Mouse (Mus musculus): Measurements from ENCODE around the gene E2f8.

Gene E2f8

DNA sequence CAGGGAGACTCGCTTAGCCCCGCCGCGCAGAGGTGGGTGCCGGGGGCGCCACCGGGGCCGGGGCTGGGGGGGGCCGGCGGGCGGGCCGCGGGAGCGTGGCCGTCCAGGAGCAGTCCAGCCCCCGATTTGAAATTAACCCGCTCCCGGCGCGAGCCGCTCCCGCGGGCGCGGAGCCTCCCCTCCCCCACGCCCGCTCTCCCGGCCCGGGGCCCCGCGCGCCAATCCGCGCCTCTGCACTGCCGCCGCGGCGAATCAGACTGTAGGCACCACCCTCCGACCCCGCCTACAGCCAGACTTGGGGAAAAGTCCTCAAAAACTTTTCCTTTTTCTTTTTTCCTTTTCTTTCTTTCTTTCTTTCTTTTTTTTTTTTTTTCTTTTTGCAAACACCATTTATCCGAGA is at the start of gene E2f8:
Gene E2f8, minus strand, starts transcription at position 111 of the 400 bp plus-strand sequence.
- DNase-seq (ENCODE audit: low read depth, low spot score) = no peak

DNA sequence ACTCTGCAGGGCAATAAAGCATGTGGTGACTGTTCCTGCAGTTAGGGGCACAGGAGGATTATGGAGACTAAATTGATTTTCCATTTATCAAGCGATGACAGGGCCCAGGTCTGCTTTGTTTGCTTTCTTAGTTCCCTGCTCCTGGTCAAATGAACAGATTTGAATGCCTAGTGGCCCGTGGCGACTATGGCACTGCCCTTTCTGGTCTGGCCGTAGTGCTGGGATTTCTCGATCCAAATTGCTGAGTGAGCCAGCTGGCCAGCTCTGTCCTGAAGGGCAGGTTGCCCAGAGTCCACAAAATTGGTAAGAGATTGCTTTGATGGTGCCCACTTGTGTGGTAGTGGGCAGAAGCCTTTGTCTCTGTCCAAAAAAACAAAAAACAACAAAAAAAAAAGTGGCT is 49.0 kb upstream of the E2f8 start:
- no peak for DNase-seq (ENCODE audit: low read depth, low spot score)

DNA sequence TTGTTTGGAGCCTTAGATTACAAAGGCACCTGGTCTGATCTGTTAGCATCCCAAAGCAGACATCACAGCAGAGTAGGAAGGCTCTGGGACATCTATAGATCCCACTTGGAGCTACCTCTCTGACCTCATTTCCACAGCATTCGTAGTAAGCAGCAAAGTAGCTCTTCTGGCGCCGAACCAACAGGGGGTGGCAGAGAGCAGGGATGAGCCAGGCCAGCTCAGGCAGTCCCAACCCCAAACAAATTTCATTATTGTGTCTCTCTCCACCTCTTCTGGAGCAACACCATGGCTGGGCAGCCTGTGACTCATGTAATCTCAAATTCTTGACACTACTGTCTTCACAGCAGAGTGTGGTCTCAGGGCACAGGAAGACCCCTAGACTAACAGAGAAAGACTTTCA is 47.0 kb upstream of the E2f8 start:
- DNase-seq (ENCODE audit: low read depth, low spot score) = peak; percentile 16

DNA sequence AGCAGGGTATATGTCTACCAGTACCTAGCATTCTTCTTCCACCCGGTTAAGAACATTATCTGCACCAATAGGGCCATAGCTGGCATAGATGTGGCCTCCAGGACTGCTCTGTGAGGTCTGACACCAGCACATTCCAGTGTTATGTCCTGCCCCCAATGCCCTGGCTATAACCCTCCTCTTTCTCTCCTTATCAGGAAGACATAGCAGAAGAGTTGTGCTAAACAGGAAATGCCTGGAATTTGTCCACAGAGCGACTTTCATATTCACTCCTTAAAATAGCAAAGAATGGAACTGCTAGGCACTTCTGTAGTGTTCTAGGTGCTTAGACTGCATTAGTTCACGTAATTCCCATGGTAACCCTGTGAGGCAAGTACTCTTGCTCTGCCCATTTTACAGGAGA is 43.8 kb upstream of the E2f8 start:
- DNase-seq (ENCODE audit: low read depth, low spot score) = no peak

DNA sequence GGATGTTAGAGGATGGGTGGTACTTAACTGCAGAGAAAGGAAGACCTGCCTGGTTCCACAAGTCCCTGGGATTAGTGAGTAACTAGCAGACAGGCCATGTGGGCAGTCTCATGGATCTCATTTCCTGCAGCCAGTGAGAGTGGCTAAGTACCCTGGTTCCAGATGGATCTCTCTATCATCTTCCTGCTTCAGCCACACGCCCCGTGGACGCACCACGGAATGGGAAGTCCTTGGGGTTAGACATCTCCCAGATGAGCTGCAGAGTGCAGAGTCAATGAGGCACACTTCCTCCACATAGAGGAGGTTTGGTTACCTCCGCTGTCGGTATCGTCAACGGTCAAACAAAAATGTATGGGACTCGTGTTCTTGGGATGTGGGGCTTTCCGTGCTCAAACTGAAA is 42.2 kb upstream of the E2f8 start:
- no peak for DNase-seq (ENCODE audit: low read depth, low spot score)

DNA sequence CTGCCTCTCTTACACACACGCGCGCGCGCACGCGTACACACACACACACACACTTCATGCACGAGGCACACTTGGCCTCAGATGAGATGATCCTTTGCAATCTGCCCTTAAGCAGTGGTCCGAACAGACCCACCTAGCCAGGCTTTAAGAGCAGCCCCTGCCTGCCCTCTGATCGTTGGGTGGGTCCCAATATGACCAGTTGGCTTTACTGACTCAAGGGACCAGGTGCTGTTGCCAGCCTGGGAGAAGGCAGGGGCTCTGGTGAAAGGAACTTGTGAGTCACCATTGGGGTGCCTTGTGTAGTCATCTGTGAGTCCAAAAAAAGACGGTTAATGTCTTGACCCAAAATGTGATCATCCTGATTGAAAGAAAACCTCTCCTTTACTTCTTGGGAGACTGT is 37.0 kb upstream of the E2f8 start:
- DNase-seq (ENCODE audit: low read depth, low spot score) = no peak

DNA sequence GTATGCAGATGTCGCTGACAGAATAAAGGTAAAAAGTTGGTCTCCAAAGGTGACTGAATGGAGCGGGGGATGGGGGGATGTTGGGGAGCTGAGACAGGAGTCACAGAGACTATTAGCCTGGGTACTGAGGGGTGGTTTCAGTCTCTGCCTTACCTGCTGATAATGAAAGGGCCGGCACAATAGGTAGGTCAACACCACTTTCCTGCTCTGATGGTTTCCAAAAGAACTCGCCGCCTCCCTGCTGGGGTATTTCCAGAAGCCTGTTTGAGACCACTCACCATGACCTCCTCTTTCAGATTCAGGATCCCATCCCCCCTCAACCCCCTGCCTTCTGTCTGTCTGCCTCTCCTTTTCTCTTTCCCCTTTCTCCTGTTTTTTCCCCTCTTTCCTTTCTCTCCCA is 36.6 kb upstream of the E2f8 start:
- DNase-seq (ENCODE audit: low read depth, low spot score) = no peak

DNA sequence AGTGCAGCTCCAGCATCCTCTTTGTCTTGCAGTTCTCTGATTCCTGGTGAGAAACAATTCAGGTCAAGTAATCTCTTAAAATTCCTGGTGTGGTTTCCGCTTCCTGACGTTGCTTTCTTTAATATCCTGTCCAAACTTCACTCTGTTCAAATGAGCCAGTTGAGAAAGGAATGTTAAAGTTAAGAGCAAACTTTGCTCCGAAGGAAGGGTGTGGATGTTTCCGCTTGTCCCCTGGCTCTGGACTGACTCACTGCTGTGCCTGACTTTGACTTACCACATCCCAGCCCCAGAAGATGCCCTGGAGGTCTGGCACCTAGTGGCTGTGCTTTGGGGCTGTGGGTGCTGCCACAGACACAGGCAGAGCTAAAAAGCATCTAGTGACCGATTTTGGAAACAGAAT is 36.1 kb upstream of the E2f8 start:
- no peak for DNase-seq (ENCODE audit: low read depth, low spot score)

DNA sequence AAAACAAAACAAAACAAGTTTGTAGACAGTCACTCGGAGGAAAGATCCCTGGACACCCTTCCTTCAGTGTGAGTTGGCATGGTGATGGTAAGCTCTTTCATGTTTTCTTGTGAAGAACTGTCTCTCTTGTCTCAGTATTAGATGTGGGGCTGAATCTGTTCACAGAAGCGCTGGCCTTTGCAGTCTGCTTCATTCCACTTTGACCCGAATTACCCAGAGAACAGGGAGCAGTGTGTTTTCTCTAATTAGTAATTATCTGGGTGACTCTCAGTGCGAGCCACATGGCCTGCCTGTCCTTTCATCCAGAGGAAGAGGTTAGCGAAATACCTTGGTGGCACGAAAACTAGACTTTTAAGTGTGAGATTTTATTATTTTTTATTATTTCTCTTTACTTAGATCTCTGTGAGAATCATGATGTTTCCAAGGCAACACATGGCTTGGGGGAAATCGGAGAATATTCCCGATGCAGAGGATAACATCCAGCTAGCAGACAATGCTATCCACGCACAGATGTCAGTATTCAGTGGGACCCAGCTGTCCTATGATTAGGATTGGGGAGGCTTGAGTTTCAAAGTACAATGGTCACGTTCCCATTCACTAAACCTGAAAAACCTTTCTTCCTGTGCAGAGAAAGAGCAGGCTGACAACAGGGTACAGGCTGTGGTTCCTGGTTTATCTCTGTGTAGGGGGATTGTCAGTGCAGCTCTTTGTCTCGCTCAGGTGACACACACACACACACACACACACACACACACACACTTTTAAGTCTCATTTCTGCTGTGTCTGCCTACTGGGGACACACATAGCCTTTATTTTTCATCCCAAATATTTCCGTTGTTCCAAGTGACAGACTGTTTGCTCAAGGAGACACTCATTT is 33.5 kb upstream of the E2f8 start:
- no peak for DNase-seq (ENCODE audit: low read depth, low spot score)

DNA sequence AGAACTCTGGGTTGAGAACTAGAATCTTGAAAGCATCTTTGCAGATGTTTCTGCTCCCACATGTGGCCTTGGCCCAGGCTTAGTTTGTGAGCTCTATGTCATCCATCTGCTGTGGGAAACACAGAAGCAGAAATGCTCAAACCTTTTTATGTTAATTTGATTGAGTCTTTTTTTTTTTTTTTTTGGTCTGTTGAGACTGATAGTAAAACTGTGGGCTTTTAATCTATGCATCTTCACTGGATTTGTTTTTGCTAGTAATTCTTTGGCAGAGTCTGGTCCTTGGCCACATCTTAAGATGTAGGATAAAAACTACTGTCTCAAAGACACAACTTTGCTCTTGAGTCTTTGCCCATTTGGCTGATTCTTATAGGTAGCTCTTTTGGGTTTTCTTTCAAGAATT is 29.8 kb upstream of the E2f8 start:
- DNase-seq (ENCODE audit: low read depth, low spot score) = no peak

DNA sequence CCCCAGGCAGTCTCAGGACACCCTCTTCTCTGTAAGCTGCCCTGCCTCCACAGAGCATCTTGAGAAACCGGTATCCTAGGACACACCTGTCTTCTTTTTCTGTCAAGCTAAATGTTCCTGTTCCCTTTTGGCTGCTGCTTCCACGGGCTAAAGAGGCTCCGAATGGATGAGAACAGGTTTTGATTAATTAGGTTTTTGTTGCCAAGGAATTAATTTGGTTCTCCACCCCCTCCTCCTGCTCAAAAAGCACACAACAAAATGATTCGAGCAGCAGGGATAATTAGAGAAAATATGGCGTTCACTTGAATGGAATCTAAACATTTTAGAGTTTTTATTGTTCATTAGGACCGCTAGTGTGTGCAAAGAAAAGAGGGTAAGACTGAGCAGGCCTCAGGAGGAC is 28.9 kb upstream of the E2f8 start:
- no peak for DNase-seq (ENCODE audit: low read depth, low spot score)

DNA sequence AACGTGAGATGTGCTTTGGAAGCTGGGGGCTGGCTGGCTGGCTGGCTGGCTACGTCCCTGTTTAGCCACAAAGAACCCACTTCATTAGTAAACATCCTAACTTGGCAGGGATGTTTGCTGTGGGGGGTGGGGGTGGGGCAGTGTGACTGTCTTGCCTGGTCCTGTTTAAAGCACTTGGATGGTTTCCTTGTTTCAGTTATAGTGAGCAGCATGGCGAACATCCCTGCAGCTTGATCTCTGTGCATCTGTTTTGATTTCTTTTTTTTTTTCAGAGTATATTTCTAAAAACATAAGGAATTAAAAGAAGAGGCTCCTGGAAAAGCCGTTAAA is 27.9 kb upstream of the E2f8 start:
- DNase-seq (ENCODE audit: low read depth, low spot score) = no peak

DNA sequence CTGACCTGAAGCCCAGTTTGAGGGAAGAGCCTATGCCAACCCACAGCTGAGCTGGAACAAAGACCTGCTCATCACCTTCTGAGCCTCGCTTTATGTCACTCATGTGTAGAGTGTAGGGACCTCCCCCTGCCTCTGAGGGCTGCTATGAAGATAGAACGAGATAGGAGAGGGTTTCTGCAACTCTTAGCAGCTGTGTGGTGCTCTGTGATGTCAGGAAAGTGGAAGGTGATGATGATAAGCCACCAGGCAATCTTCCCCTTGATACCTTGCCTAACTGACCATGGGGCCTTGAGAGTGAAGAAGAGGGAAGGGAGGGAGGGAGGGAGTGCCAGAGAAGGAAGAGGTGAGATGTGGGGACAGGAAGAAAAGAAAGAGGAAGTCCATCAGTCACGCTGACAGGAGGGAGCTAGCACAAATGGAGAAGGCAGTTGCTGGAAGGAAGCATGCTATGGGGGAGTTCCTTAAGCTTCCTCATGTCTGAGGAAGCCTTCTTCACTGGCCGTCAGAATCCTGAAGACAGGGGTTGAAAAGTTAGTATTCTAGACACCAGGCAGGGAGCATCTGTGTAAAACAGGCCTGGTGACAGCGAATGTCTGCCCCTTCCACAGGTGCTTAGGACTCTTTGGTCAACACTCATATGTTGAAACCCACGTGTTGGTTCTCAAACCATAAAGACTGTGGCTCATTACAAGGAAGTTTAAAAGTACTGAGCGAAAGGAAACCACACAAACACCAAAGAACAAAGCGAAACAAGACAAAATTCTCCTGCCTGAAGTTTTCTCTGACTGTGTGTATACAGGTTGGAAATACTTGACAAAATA is 27.3 kb upstream of the E2f8 start, which contains the start of gene Nav2:
Gene Nav2, plus strand, starts transcription at position 196 of the 821 bp plus-strand sequence.
- DNase-seq (ENCODE audit: low read depth, low spot score) = no peak

DNA sequence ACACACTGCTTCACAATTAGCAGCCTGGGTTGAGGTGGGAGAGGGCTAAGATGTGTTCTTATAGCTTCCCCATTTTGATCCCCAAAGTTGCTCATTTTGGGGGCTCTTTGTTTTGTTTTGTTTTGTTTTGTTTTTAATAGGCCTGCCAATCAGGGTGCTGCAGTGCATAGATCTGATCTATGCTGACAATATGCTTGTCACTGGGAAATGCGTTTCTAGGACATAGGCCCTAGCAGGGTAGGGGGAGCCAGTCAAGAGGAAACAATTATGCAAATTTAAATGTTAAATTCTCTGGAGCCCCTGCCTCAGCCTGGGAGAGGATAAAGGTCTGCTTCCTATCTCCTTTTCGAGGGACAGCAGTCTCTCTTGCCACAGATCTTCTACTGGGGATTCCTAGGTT is 21.1 kb upstream of the E2f8 start:
- DNase-seq (ENCODE audit: low read depth, low spot score) = no peak

DNA sequence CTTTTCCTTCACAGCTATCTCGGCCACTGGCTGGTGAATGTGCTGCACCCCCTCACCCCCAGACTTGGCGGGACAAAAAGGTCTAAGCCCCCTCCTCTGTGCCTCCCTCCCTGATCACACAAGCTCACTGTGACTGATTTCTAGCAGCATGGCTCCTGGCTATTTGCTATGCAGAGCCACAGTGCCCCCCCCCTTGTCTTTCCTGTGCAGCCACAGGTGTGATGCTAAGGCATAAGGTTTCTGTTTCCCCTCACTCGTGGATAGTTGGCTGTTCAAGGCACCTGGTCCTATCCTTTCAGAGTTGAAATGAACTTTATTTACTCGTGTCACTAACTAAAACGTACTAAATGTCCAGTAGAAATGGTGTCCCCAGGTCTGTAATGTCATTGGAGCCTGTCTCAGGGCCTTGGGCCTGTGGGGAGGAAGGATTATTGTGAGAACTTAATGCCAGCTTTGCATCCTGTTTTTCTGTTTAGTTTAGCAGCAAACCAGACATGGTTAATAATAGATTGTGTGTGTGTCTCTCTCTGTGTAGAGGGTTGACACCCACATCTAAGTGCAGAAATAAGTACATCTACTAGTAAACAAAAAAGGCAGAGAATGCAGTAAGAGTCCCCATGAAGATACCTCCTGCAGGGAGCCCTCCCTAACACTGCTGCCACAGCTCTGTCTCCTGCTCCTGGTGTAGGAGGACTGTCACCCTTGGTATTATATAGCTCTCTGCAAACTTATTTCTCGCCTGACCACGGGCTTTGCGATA is 19.2 kb upstream of the E2f8 start:
- no peak for DNase-seq (ENCODE audit: low read depth, low spot score)

DNA sequence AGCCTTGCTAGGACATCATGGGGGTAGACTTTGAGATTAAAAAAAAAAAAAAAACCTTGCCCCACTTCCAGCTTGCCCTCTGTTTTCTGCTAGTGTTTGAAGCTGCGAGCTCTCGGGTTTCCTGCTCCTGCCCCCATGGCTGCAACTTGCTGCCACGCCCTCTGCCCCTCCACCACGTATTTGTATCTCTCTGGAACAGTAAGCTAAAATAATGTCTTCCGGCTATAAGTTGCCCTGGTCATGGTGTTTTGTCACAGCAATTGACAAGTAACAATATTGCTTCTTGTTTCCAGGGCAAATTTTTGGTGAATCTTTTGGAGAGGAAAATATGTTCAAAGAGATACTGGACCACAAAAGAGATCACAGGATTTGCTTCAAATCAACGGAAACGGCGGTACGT is 17.0 kb upstream of the E2f8 start:
- DNase-seq (ENCODE audit: low read depth, low spot score) = no peak

DNA sequence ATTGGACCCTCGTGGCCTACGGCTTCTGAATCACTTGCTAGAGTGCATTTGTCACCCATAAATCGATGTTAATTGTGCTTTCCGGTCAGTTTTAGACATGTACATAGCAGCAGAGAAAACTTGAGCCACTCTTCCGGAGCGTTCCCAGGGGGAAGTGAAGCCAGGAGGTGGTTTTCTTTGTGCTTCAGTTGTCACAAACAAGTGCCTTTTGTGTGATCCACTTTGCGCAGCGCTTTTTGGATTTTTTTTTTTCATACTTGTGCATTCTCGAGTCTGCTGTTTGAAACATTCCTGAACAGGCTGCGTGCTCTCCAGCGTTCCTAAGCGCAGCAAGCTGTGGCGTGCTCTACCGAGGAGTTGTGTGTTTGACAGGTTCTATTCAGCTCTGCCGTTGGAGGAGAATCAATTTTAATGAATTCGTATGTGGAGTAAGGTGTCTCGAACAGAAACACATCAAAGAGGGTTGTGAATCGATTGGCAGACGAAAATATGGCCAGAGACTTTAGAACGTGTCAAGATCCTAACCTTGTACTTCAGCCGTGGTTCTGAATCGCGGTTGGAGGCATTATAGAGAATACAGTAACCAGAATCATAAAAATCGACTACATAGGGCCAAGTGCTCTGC is 16.3 kb upstream of the E2f8 start:
- no peak for DNase-seq (ENCODE audit: low read depth, low spot score)

DNA sequence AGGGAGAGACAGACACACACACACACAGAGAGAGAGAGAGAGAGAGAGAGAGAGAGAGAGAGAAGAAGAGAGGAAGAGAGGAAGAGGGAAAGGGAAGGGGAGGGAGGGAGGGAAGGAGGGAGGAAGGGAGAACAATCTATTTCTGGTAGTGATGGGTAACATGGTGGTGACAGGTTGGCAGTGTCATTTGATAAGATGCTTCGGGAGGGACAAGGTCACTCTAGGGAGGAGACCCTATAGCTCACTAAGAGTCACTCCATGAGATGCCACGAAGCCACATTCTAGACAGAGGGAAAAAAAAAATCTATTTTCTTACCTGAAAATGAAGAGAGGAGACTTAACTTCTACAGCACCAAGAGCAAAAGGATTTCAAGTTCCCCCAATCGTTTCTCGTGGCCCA is 14.7 kb upstream of the E2f8 start:
- DNase-seq (ENCODE audit: low read depth, low spot score) = no peak

DNA sequence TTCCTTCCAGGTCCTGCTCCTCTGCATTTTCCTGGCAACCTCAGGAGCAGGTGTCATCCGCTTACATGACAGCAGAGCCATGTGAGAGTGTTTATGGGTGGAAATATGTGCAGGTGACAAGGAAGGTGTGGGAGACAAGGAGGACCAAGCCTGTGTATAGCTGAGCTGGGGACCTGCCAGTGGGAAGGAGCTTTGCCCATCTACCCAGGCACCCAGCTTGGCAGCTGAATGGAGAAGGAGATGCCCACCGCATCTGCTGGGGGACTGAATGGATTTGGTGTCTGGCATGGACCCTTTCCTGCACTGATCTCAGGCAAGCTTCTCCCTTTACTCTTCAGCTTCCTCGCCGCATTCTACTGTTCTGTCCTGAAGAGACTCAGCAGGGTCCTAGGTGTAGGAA is 14.1 kb upstream of the E2f8 start:
- DNase-seq (ENCODE audit: low read depth, low spot score) = no peak

DNA sequence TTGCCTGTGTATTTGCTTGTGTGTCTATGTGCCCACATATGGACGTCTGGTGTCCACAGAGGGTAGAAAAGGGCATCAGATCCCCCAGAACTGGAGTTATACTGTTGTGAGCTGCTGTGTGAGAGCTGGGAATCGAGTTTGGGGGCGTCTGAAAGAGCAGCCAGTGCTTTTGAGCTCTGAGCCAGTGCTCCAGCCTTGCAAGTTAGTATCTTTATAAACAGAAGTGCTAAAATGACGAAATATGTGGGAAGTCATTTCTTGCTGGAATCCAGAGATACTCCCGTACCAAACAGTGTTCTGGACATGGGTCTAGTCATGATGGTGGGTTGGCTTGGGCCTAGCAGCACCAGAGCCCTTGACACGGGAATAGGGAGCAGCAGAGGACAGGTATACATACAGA is 13.4 kb upstream of the E2f8 start:
- DNase-seq (ENCODE audit: low read depth, low spot score) = no peak

DNA sequence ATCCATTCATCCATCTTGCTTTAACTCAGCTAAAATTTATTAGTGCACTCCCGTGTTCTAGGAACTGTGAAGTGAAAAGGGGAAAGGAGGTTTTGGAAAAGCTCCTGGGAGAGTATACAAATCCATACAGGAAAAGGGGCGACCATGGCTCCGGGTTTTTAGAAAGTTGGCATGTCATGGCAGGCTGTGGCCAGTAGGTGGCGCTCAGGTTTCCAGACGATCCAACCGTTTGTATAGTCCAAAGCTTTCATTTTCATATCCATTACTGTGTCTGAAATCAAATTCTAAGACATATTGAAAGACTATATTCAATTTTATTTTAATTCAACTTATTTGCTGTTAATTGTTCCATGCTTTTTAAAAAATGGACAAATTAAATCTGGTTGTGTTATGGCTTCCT is 12.8 kb upstream of the E2f8 start:
- peak; percentile 18 for DNase-seq (ENCODE audit: low read depth, low spot score)

DNA sequence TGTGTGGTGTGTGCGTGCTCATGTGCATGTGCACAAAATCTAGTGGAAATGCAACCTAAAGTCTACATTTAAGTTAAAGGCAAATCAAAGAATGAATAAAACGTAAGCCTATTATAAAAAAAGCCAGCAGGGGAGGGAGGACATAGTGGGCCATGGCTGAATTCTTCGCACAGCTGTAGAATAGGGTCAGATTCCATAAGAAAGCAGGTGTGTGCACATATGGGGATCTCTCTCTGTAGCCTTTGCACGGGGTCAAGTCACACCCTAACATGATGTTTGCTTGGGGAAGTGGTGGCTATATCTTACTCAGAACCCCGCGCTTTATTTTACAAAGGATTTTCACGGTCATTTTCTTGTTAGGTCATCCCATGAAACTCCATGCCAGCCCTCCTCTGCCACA is 11.7 kb upstream of the E2f8 start:
- no peak for DNase-seq (ENCODE audit: low read depth, low spot score)
